Mouse (Mus musculus): ENCODE measurements around the gene Cxcl10. TPM values are rescaled to one million over a fixed set of nuclear protein-coding genes. Genes with fewer than 3 reads are reported as not detected.

Gene Cxcl10
- polyA plus RNA-seq, 1 experiment from 2014 or later = 6.6 TPM

DNA sequence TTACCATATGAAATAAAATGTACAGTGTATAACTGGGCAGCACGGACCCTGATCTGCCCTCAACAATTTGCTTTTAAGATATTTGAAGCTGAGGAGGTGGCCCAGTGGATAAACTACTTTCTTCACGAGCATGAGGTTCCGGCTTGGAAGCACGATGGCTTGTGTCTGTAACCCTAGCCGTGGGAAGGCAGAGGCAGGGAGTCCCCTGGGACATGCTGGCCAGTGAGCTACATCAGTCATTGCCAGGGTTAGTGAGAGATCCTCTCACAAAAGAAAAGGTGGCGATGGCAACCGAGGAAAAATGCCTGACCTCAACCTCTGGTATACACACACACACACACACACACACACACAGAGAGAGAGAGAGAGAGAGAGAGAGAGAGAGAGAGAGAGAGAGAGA, 35.1 kb upstream of the Cxcl10 start:
- H3K4me1 ChIP-seq = peaks cover 23% of the 10 kb centered on the region
- no peak overlapping the region for H3K4me3 ChIP-seq
- ATAC-seq = no peak
- no peak overlapping the region for H3K27ac ChIP-seq
- 69% methylated on average over 7 of the region's 7 CpGs for WGBS (ENCODE audit: insufficient replicate concordance)
- H3K9me3 ChIP-seq (replicated peaks) = no peaks in the 10 kb centered on the region
- H3K36me3 ChIP-seq = no peaks in the 10 kb centered on the region
- no peak overlapping the region for H3K4me2 ChIP-seq
- H3K27me3 ChIP-seq (replicated peaks) = peaks cover 12% of the 10 kb centered on the region
- no peak overlapping the region for H3K9ac ChIP-seq

DNA sequence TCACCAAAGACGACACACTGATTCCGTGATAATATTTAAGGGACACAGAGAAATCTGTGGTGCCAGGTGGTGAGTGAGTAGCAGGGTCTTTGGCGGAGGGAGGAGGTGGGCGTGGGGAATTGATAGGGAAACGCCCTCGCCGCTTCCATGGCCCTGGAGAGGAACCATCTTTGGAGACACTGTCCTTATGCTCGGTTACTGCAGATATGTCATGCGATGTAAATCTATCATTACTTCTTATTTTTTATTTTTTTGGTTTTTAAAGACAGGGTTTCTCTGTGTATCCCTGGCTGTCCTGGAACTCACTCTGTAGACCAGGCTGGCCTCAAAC, 33.6 kb upstream of the Cxcl10 start:
- Histone ChIP-seq H3K36me3 (no peaks in the 10 kb centered on the region), H3K4me1 (peaks cover 23% of the 10 kb centered on the region), H3K27ac (no peak overlapping the region), H3K9ac (no peak overlapping the region), H3K9me3 (replicated peaks) (no peaks in the 10 kb centered on the region), H3K27me3 (replicated peaks) (peaks cover 2% of the 10 kb centered on the region; the same call in 1 of the 2 replicates), H3K4me2 (no peak overlapping the region), H3K4me3 (no peak overlapping the region)
- ATAC-seq = no peak
- WGBS (ENCODE audit: insufficient replicate concordance) = 49% methylated on average over 9 of the region's 9 CpGs

GRCm38 (mm10) chr5:92381550-92382348, 33.1 kb upstream of the Cxcl10 start:
- H3K9ac ChIP-seq = no peak overlapping the region
- ATAC-seq = peak; percentile 71; the same call in 1 of the 2 replicates
- no peaks in the 10 kb centered on the region for H3K9me3 ChIP-seq (replicated peaks)
- H3K4me2 ChIP-seq = no peak overlapping the region
- no peaks in the 10 kb centered on the region for H3K36me3 ChIP-seq
- 31% methylated on average over 12 of the region's 12 CpGs for WGBS (ENCODE audit: insufficient replicate concordance)
- peaks cover 22% of the 10 kb centered on the region for H3K4me1 ChIP-seq
- H3K27ac ChIP-seq = no peak overlapping the region
- H3K4me3 ChIP-seq = no peak overlapping the region
- H3K27me3 ChIP-seq (replicated peaks) = no peaks in the 10 kb centered on the region; the same call in 1 of the 2 replicates

DNA sequence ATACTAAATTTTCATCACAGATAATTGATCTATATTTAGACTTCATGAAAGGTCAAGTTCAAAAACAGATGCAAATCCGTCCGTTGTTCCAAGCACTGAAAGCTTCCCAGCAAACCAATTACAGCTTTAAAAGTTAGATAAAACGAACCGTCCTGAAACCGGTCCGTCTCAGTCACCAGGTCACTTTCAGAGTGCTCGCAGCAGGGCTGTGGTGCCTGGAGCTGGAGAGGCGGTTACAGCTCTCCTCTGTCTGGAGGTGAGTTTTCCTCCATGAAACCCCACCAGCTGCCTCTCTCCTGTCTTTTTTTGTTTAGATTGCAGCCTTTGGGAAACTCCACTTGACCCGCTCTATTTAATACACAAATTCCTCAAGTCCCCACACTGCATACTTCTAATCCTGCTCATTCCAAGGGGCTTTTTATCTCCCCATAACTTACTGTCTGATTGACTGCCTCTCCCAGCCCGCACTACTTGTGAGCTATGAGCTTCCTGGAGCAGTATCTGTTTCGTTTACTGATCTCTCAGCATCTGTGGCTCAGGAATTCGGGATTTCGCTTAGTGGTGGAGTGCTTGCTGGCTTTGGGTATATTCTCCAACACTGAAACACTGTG, 28.2 kb upstream of the Cxcl10 start:
- no peak for ATAC-seq
- Histone ChIP-seq H3K4me2 (no peak overlapping the region), H3K9ac (no peak overlapping the region), H3K27ac (no peak overlapping the region), H3K4me3 (no peak overlapping the region), H3K36me3 (no peaks in the 10 kb centered on the region), H3K9me3 (replicated peaks) (no peaks in the 10 kb centered on the region), H3K27me3 (replicated peaks) (0 out of 2 replicates have a peak, but pooled peaks cover 5% of the 10 kb centered on the region), H3K4me1 (peaks cover 30% of the 10 kb centered on the region)
- WGBS (ENCODE audit: insufficient replicate concordance) = 47% methylated on average over 13 of the region's 13 CpGs

- H3K36me3 ChIP-seq = no peaks in the 10 kb centered on the region
- peaks cover 33% of the 10 kb centered on the region for H3K4me1 ChIP-seq
- peak overlapping the region; percentile 25; the same call in 1 of the 2 replicates for H3K4me2 ChIP-seq
- WGBS (ENCODE audit: insufficient replicate concordance) = 35% methylated on average over 17 of the region's 17 CpGs
- no peak overlapping the region for H3K9ac ChIP-seq
- ATAC-seq = 0 out of 2 replicates have a peak, but pooled peaks have one; percentile 40
- H3K9me3 ChIP-seq (replicated peaks) = no peaks in the 10 kb centered on the region
- H3K27ac ChIP-seq = peak overlapping the region; percentile 43
- H3K27me3 ChIP-seq (replicated peaks) = 0 out of 2 replicates have a peak, but pooled peaks cover 5% of the 10 kb centered on the region
- no peak overlapping the region for H3K4me3 ChIP-seq
Observed at GRCm38 (mm10) chr5:92375368-92375767, 26.7 kb upstream of the Cxcl10 start.

DNA sequence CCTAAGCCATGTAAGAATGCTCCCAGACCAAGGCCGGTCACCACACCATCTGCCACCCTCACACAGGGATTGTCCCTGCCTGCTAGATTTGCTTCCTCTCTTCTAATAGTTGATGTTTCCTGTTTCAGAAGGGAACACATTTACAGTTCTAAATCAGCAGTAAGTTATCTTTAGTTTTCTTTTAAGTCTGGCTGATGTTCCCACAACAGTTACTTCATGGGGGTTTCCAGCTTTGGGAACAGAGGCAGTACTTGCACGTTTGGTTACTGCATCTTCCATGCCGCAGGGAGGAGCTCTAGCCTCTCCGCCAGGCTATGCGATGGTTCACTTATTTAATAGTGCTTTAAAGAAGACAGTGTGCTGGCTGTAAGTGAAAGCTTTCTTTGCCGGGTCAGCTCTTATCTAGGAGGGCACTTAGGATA, 26.0 kb upstream of the Cxcl10 start:
- Histone ChIP-seq H3K27me3 (replicated peaks) (0 out of 2 replicates have a peak, but pooled peaks cover 5% of the 10 kb centered on the region), H3K9me3 (replicated peaks) (no peaks in the 10 kb centered on the region), H3K27ac (peak overlapping the region; percentile 31), H3K9ac (no peak overlapping the region), H3K4me3 (no peak overlapping the region), H3K4me2 (peak overlapping the region; percentile 25; the same call in 1 of the 2 replicates), H3K36me3 (no peaks in the 10 kb centered on the region), H3K4me1 (peaks cover 35% of the 10 kb centered on the region)
- ATAC-seq = no peak
- WGBS (ENCODE audit: insufficient replicate concordance) = 24% methylated on average over 6 of the region's 6 CpGs

GRCm38 (mm10) chr5:92372605-92373004, 23.9 kb upstream of the Cxcl10 start:
- Histone ChIP-seq H3K4me2 (no peak overlapping the region), H3K4me1 (peaks cover 35% of the 10 kb centered on the region), H3K4me3 (no peak overlapping the region), H3K27ac (no peak overlapping the region), H3K9ac (no peak overlapping the region), H3K36me3 (no peaks in the 10 kb centered on the region), H3K27me3 (replicated peaks) (0 out of 2 replicates have a peak, but pooled peaks cover 5% of the 10 kb centered on the region), H3K9me3 (replicated peaks) (no peaks in the 10 kb centered on the region)
- ATAC-seq = no peak
- WGBS (ENCODE audit: insufficient replicate concordance) = 15% methylated on average over 2 of the region's 2 CpGs

GRCm38 (mm10) chr5:92371361-92371976, 22.8 kb upstream of the Cxcl10 start:
- Histone ChIP-seq H3K9me3 (replicated peaks) (no peaks in the 10 kb centered on the region), H3K27me3 (replicated peaks) (0 out of 2 replicates have a peak, but pooled peaks cover 5% of the 10 kb centered on the region), H3K27ac (no peak overlapping the region), H3K36me3 (no peaks in the 10 kb centered on the region), H3K9ac (no peak overlapping the region), H3K4me3 (no peak overlapping the region), H3K4me2 (no peak overlapping the region), H3K4me1 (peaks cover 35% of the 10 kb centered on the region)
- no peak for ATAC-seq
- 72% methylated on average over 14 of the region's 14 CpGs for WGBS (ENCODE audit: insufficient replicate concordance)

DNA sequence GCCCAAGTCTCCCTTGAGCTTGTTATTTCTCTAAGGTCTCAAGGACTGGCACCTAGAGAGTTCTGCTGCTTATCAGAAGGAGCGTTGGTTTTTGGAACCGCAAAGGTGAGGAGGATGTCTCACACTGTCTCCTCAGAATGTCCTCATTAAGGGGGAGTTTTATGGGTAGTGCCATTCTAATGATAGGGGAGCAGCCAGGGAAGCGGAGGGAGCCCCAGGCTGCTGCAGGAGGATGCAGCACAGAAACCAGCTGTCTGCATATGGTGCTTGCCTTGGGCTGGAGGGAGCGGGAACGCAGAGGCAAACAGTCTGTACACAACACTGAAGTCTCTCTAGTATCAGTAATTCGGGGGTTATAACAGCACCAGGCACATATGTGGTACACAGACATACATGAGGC, 22.2 kb upstream of the Cxcl10 start:
- WGBS (ENCODE audit: insufficient replicate concordance) = 69% methylated on average over 6 of the region's 6 CpGs
- ATAC-seq = no peak
- no peaks in the 10 kb centered on the region for H3K9me3 ChIP-seq (replicated peaks)
- 0 out of 2 replicates have a peak, but pooled peaks cover 5% of the 10 kb centered on the region for H3K27me3 ChIP-seq (replicated peaks)
- H3K36me3 ChIP-seq = no peaks in the 10 kb centered on the region
- no peak overlapping the region for H3K9ac ChIP-seq
- H3K4me2 ChIP-seq = no peak overlapping the region
- peaks cover 30% of the 10 kb centered on the region for H3K4me1 ChIP-seq
- H3K27ac ChIP-seq = no peak overlapping the region
- H3K4me3 ChIP-seq = no peak overlapping the region

DNA sequence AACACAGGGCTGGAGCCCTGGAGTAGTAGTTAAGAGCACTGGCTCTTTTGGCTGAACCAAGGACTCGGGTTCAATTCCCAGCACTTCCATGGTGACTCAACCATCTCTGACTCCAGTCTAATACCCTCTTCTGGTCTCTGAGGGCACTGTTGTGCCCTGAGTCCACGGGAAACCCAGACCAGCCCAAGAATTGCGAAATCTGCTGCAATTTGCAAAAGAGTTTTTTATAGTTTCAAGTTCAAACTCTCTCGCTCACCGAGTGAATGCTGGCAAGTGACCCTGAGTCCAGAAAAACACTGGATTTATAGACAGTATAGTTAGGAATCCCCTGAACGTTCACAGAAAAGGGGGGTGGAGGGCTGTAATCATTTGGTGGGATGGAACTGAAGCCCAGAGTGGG, 21.7 kb upstream of the Cxcl10 start:
- Histone ChIP-seq H3K27ac (no peak overlapping the region), H3K4me2 (no peak overlapping the region), H3K36me3 (no peaks in the 10 kb centered on the region), H3K9ac (no peak overlapping the region), H3K4me3 (no peak overlapping the region), H3K27me3 (replicated peaks) (0 out of 2 replicates have a peak, but pooled peaks cover 5% of the 10 kb centered on the region), H3K4me1 (peaks cover 27% of the 10 kb centered on the region), H3K9me3 (replicated peaks) (no peaks in the 10 kb centered on the region)
- ATAC-seq = no peak
- whole genome bisulfite sequencing (ENCODE audit: insufficient replicate concordance) = 51% methylated on average over 6 of the region's 6 CpGs

DNA sequence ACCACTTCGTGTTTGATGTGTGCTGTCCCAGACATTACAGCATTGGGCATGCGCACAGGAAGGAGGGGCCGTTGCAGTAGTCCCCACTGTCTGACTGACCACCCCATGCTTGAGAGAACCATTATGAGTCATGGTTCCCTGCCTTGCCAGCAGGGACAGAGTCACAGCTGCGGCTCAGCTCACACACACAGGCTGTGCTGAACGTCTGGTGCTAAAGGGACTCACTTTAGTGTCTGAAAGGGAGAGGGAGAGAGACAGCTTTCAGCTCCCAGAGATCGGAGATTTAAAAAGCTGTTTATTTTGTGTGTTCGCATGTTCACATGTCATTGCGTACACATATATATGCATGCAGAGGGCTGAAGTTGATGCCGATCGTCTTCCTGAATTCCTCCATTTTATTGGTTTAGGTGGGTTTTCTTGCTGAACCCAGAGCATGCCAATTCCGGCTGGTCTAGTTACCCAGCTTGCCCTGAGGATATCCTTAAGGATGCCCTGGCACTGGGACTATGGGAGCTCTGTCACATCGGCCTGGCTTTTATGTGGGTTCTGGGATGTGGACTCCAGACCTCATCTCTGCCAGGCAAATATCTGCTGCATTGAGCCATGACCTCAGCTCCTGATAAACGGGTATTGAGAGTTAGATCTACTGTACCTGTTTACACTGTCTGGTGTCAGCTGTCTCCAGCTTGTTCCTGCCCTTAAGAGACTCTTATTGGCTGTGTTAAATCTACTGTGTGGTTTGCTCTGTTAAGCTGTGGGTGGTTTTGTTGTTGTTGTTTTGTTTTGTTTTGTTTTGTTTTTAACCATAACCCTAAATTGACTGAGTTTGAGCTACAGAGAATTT, 20.7 kb upstream of the Cxcl10 start:
- 60% methylated on average over 13 of the region's 13 CpGs for WGBS (ENCODE audit: insufficient replicate concordance)
- no peak overlapping the region for H3K4me3 ChIP-seq
- H3K27ac ChIP-seq = 0 out of 2 replicates have a peak overlapping the region, but pooled peaks have one; percentile 8
- H3K9ac ChIP-seq = no peak overlapping the region
- H3K9me3 ChIP-seq (replicated peaks) = no peaks in the 10 kb centered on the region
- no peak overlapping the region for H3K4me2 ChIP-seq
- H3K4me1 ChIP-seq = peaks cover 20% of the 10 kb centered on the region
- H3K27me3 ChIP-seq (replicated peaks) = peaks cover 2% of the 10 kb centered on the region; the same call in 1 of the 2 replicates
- no peaks in the 10 kb centered on the region for H3K36me3 ChIP-seq
- ATAC-seq = peak; percentile 63
